Mouse (Mus musculus) limb, embryonic 15.5 days (tissue): ENCODE measurements at regions not wholly inside any gene's neighbourhood (a gene's known extent, or its start where the extent isn't known, plus 50 kb on each side); places are given as distances from the start of the nearest gene placed in this dataset.
A peak's percentile ranks its signal among the peaks of the same experiment; 100 is the strongest.
"Not testable (repeated sequence)": the region's sequence is repeated elsewhere in the genome, so short reads cannot be mapped to it uniquely, and the experiment has no call there.

Experiments used
- ATAC-seq: fragments of 200-750 bp; cut with Nextera tagmentation; 2 replicates; pipeline ENCODE4 v1.8.0; 2017; ENCODE audit warnings: low read depth, moderate TSS enrichment; ENCODE audit not compliant: insufficient number of reproducible peaks, low FRiP score, low TSS enrichment
- H3K27ac ChIP-seq: fragments of 300-500 bp; sonication (generic); 2 replicates; pipeline ENCODE4 v1.5.1; 2015; ENCODE audit warnings: moderate library complexity, mild to moderate bottlenecking, inconsistent platforms
- H3K27me3 ChIP-seq: fragments of 300-500 bp; sonication (generic); 2 replicates; pipeline ENCODE4 v1.6.1; 2015; ENCODE audit warnings: inconsistent platforms
- H3K36me3 ChIP-seq: fragments of 300-500 bp; sonication (generic); 2 replicates; pipeline ENCODE4 v1.6.1; 2015; ENCODE audit warnings: inconsistent platforms
- H3K4me1 ChIP-seq: fragments of 300-500 bp; sonication (generic); 2 replicates; pipeline ENCODE4 v1.6.1; 2015; ENCODE audit warnings: inconsistent platforms
- H3K4me2 ChIP-seq: fragments of 300-500 bp; sonication (generic); 2 replicates; pipeline ENCODE4 v1.6.1; 2015; ENCODE audit warnings: mild to moderate bottlenecking, inconsistent platforms
- H3K4me3 ChIP-seq: fragments of 300-500 bp; sonication (generic); 2 replicates; pipeline ENCODE4 v1.5.1; 2015; ENCODE audit warnings: mild to moderate bottlenecking, inconsistent platforms
- H3K9ac ChIP-seq: fragments of 300-500 bp; sonication (generic); 2 replicates; pipeline ENCODE4 v1.6.1; 2015; ENCODE audit warnings: inconsistent platforms
- H3K9me3 ChIP-seq: fragments of 300-500 bp; sonication (generic); 2 replicates; pipeline ENCODE4 v1.6.1; 2016; ENCODE audit warnings: inconsistent platforms
- WGBS: fragments of 180-500 bp; shearing (Covaris S2); methylation state at CpG from one replicate; pipeline ENCODE4 v1.1.7; 2015; 5-methylcytosine and 5-hydroxymethylcytosine counted together

DNA sequence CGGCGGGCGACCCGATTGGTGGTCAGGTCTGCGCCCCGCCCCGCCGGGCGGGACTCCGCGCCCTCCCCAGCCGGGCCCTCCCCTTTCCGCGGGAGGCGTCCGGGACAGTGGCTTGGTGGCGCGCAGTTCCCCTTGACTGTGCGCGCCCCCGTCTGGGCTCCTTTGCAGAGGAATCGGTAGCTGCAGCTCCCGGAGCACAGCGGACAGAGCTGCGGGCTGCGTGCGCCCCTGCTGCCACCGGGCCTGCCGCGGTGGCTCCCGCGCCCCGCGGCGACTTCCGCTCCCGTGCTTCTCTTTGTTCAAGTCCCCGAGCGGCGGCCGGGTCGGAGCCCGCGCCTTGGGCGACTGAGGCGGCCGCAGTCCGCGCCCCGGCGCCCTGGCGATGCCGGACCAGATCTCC lies 566.6 kb upstream of the Gm21863 start:
- ATAC-seq, H3K27me3 ChIP-seq, H3K9me3 ChIP-seq, H3K36me3 ChIP-seq, H3K4me1 ChIP-seq: not testable (repeated sequence)
- peak overlapping the region; percentile 61 for H3K27ac ChIP-seq
- H3K4me3 ChIP-seq, result peak overlapping the region; percentile 49
- peak overlapping the region; percentile 31 for H3K4me2 ChIP-seq
- WGBS, result 2% methylated on average over 34 of the region's 53 CpGs
- peak overlapping the region; percentile 42 for H3K9ac ChIP-seq
